Mouse (Mus musculus) gonadal fat pad, adult 2 months (tissue): ENCODE results near the gene Rnf126. TPM values are rescaled to one million over a fixed set of nuclear protein-coding genes. Genes with fewer than 3 reads are reported as not detected.
"Not testable (repeated sequence)": the region's sequence is repeated elsewhere in the genome, so short reads cannot be mapped to it uniquely, and the experiment has no call there.

ENCODE experiments used
- DNase-seq: peaks from one replicate; pipeline ENCODE4 v3.0.0-alpha.2; 2012; ENCODE audit warnings: low read depth
- polyA plus RNA-seq: library from polyadenylated mRNA; depleted of rRNA; stranded (reverse); fragments of >200 nt; gene quantifications from 2 replicates; pipeline ENCODE4 v1.2.3, GENCODE M21; 2012

Gene Rnf126
- polyA plus RNA-seq, 1 experiment, result 80.0 TPM

GRCm38 (mm10) chr10:79766001-79766507 lies 698 bp downstream of the Rnf126 start:
- DNase-seq, result no peak

DNA sequence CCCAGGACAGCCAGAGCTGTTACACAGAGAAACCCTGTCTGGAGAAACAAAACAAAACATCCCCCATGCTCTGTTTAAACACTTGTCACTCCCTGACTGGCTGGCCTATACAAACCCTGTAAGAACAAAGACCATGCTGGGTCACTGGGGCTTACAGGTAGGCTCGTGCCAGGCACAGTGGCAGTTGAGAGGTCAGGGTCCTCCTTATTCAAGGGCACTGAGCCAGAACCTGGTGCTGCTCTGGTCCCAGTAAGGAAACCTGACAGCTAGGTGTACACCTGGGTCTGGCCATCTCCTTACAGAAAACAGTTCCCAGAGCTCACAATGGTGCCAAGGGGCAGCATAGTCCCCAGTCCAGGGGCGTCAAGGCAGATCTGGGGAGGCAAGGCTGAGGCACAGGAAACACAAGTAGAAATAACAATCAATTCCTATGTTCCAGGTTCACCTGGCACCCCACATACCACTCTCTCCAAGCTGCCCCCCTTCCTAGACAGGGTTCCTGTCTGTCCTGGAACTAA lies 1.5 kb downstream of the Rnf126 start:
- DNase-seq, result no peak

- peak; percentile 81 for DNase-seq
Observed at GRCm38 (mm10) chr10:79764234-79764633, 2.5 kb downstream of the Rnf126 start.

GRCm38 (mm10) chr10:79762875-79763274 lies 3.9 kb downstream of the Rnf126 start:
- DNase-seq, result no peak

DNA sequence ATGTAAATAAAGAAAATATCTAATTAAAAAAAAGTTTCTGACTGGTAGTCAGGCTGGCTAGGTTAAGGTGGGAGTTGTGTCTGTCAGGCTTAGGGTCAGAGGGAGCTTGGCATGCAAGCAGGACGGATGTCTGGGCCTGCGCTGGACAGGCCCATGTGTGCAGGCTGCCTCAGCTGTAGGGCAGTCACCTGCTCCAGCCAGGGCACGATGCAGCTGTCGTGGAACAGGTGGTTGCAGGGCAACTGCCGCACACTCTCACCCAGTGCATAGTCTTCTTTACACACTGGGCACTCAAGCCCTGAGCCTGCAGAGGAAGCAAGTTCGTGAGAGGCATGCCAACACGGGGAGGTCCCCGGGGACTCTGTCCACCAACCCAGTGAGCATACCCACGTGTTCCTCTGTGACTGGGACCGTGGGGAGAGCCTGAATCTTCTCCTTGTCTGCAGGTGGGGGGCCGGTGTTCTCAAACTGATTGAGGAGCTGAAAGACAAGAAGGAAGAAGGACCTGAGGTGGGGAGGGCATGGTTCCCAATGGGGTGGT lies 6.1 kb downstream of the Rnf126 start:
- DNase-seq, result no peak

DNA sequence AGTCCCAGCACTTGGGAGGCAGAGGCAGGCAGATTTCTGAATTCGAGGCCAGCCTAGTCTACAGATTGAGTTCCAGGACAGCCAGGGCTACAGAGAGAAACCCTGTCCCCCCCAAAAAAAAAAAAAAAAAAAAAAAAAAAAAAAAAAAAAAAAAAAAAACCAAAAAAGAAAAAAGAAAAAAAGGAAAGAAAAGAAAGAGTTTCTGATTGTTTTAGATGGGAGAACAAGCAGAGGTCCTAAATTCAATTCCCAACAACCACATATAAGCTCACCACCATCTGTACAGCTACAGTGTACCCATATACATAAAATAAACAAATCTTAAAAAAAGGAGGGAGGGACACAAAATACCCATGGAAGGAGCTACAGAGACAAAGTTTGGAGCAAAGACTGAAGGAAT lies 7.1 kb downstream of the Rnf126 start:
- DNase-seq, result not testable (repeated sequence)

- no peak for DNase-seq
Observed at GRCm38 (mm10) chr10:79756660-79757059, 10.1 kb downstream of the Rnf126 start.

- no peak for DNase-seq
Observed at GRCm38 (mm10) chr10:79755854-79756253, 10.9 kb downstream of the Rnf126 start.

DNA sequence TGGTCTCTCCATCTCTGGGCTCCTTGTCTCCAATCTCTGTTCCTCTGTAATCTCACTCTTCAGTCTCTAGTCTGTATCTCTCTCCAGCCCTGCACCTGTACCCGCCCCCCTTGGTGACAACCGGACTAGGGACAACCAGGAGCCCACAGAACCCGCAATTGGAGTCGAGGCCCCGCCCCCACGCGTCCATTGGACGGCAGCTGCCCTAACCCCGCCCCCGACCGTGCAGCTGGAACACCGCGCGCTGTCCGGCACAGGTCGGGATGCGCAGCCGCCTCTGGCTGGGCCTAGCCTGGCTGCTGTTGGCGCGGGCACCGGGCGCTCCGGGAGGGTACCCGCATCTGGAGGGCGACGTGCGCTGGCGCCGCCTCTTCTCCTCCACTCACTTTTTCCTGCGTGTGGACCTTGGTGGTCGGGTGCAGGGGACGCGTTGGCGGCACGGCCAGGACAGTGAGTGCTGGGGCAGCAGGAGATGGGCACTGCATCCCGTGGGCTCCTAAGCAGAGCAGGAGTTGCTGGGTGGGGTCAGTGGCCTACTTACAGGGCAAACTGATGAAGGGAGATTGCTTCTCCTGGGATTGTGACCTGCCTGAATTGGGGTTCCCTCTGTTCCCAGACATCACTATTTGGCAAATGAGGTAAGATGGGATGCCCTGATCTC lies 11.8 kb downstream of the Rnf126 start, which contains the start of gene Fgf22:
Fgf22 (plus strand) TSS at position 221 of the 661 bp plus-strand sequence.
- DNase-seq, result no peak

- no peak for DNase-seq
Observed at GRCm38 (mm10) chr10:79748496-79748895, 18.3 kb downstream of the Rnf126 start.

- no peak for DNase-seq
Observed at GRCm38 (mm10) chr10:79746774-79747151, 20.0 kb downstream of the Rnf126 start.

DNA sequence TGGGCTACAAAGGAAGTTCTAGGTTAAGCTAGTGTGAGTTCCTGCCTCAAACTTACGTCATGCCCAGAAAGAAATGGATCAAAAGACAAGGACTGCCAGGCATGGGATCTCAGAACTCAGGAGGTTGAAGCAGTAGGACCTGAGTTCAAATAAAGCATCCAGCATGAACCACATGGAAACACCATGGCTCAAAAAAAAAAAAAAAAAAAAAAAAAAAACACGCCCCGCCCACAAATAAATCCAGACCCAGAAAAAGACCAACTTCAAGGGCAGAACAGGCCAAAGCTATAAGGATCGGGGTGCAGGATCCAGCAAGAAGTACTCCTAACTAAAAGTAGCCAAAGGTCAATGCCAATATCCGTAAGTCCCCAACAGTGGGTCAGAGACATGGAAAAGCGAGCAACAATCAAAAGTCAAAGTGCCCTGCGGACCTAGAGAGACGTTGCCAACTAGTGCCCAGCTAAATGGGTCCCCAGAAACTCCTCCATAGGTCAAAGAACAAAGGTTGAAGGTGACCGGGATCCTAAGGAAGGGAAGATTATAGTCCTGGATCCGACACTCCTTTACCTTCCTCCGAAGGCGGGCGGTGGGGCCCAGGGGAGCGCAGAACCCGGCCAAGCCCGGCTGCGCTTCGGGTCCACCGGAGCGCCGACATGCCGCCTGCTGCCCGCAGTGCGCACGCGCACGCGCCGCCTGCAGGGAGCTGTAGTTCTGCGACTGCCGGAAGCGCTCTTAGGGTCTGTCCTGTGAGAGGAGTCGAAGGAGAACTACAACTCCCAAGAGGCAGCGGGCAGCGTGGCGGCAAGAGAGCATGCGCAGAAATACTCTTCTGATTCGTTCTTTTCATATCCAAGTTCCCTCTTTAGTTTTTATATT lies 20.6 kb downstream of the Rnf126 start, which contains the start of gene Polrmt:
Polrmt (minus strand) TSS at position 684 of the 876 bp plus-strand sequence.
- DNase-seq, result peak; percentile 71

- no peak for DNase-seq
Observed at GRCm38 (mm10) chr10:79745411-79745810, 21.3 kb downstream of the Rnf126 start.

GRCm38 (mm10) chr10:79743650-79744365 lies 22.9 kb downstream of the Rnf126 start:
- no peak for DNase-seq

- DNase-seq, result no peak
Observed at GRCm38 (mm10) chr10:79743161-79743560, 23.6 kb downstream of the Rnf126 start.

- no peak for DNase-seq
Observed at GRCm38 (mm10) chr10:79740863-79741262, 25.9 kb downstream of the Rnf126 start.

DNA sequence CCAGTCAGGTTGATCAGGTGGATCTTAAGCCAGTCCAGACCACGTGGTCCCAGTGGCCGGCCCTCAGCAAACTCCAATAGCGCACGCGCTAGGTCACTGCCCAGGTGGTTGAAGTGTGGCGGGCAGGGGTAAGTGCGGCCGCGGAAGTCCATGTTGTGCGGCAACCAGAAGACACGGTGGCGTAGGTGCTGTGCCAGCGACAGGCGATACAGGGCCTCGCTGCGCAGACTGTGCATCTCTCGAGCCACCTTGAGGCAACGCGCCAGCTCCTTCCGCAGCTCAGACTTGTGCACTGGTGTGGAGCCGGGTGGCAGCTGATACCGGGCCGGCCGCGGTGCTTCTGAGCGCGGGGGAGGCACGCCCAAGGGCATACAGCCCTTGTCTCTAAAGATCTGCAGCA lies 27.5 kb downstream of the Rnf126 start:
- no peak for DNase-seq

DNA sequence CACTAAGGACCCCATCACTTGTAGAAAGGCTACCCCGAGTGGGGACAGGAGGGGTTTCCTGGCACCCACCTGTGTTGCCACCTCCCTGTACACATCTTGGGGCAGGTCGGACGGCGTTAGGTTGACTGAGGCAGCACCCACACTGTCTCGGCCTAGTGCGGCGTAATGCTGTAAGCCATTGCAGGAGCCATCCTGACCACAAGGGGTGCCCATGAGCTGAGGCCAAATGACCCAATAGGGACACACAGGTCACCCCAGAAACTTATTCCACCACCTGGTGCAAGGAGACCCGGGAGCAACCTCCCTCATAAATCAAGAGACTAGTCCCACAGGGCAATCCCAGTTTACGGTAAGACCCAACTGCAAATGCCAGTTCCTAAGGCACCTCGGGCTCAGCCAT lies 28.5 kb downstream of the Rnf126 start:
- DNase-seq, result no peak

GRCm38 (mm10) chr10:79736706-79737105 lies 30.0 kb downstream of the Rnf126 start:
- DNase-seq, result no peak

DNA sequence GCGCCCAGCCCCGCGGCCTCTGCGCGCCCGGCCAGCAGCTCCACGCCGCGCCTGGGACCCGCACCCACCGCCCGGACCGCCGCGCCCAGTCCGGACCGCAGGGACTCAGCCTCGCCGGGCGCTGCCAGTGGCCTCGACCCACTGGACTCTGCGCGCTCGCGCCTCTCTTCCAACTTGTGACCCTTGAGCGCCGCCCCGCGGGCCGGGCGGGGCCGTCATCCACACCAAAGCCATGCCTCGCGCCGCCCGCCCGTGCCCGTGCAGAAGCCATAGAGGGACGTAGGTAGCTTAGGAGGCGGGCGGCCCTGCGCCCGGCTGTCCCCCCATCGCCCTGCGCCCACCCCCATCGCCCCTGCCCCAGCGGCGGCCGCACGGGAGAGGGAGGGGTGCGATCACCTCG lies 31.4 kb downstream of the Rnf126 start:
- DNase-seq, result no peak

DNA sequence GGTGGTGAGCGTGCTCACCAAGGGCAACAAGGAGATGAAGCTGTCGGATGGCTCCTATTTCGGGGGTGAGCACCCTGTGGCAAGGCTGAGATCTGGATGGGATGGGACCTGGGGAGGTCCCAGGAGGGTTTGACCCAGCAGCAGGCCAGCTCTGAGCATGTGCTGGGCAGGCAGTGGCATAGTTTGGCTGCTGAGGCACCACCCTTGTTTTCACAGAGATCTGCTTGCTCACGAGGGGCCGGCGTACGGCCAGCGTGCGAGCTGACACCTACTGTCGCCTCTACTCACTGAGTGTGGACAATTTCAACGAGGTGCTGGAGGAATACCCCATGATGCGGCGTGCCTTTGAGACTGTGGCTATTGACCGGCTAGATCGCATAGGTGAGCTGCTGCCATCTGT lies 32.9 kb downstream of the Rnf126 start:
- DNase-seq, result no peak

- DNase-seq, result no peak
Observed at GRCm38 (mm10) chr10:79732500-79732899, 34.3 kb downstream of the Rnf126 start.
